In genomic region chr3:66519925-66520324, GRCm38 (mm10) we compare ENCODE assay signal across 21 mouse cellular contexts.
DNase-seq lines count a peak whose midpoint lies in the region; ATAC-seq and TF ChIP-seq lines count a peak whose summit lies in the region.
"Had no signal": no experiment of that assay in that cellular context is flagged by ENCODE, and none has a peak within 500 bp of the region (broad histone marks: within the 10 kb centered on the region; RNA-seq: fewer than 3 reads in every experiment).

No protein-coding gene starts in this region.

- peak; percentile 91 for ATAC-seq in liver, postnatal 0 days
- ATAC-seq in lung, postnatal 0 days, result no peak
- ATAC-seq in forebrain, postnatal 0 days, result no peak
- ATAC-seq: midbrain, embryonic 13.5 days had no signal

- TF ChIP-seq EP300 in liver, postnatal 0 days (IDR thresholded peaks at IDR 0.05; ENCODE audit: low read depth), result peak; percentile 59
- no peak for TF ChIP-seq EP300 in lung, postnatal 0 days (IDR thresholded peaks at IDR 0.05)

- no peak overlapping the region for H3K4me3 ChIP-seq in heart, embryonic 10.5 days
- no peak overlapping the region for H3K4me3 ChIP-seq in liver, postnatal 0 days (ENCODE audit: low read depth, low read length)
- H3K4me3 ChIP-seq in lung, postnatal 0 days (ENCODE audit: low read depth, low read length), result no peak overlapping the region
- no peak overlapping the region for H3K4me3 ChIP-seq in forebrain, postnatal 0 days (ENCODE audit: low read depth, low read length)
- H3K4me3 ChIP-seq: forebrain, embryonic 10.5 days; kidney, embryonic 15.5 days; limb, embryonic 12.5 days; midbrain, embryonic 13.5 days; neural tube, embryonic 12.5 days had no signal

- H3K9ac ChIP-seq in liver, postnatal 0 days (replicated peaks), result no peak overlapping the region
- H3K9ac ChIP-seq in lung, postnatal 0 days (replicated peaks; ENCODE audit: low read depth), result no peak overlapping the region
- no peak overlapping the region for H3K9ac ChIP-seq in forebrain, postnatal 0 days
- H3K9ac ChIP-seq: hindbrain, embryonic 14.5 days; kidney, embryonic 15.5 days; limb, embryonic 12.5 days; lung, embryonic 14.5 days; midbrain, embryonic 13.5 days; neural tube, embryonic 12.5 days had no signal

- peaks cover 5% of the 10 kb centered on the region; the same call in 1 of the 2 replicates for H3K4me1 ChIP-seq in heart, embryonic 10.5 days
- H3K4me1 ChIP-seq in liver, postnatal 0 days (ENCODE audit: insufficient read depth), result no peaks in the 10 kb centered on the region
- no peaks in the 10 kb centered on the region for H3K4me1 ChIP-seq in lung, postnatal 0 days (ENCODE audit: insufficient read depth, low read depth, low read length)
- no peaks in the 10 kb centered on the region for H3K4me1 ChIP-seq in forebrain, postnatal 0 days (ENCODE audit: insufficient read depth)
- H3K4me1 ChIP-seq: kidney, embryonic 15.5 days; limb, embryonic 12.5 days; neural tube, embryonic 12.5 days had no signal

- TF ChIP-seq CTCF in liver, postnatal 0 days (IDR thresholded peaks at IDR 0.05; ENCODE audit: low read depth), result no peak
- TF ChIP-seq CTCF in lung, postnatal 0 days (IDR thresholded peaks at IDR 0.05), result no peak
- no peak for TF ChIP-seq CTCF in forebrain, postnatal 0 days (IDR thresholded peaks at IDR 0.05; ENCODE audit: low read depth)

- H3K4me2 ChIP-seq in liver, postnatal 0 days (ENCODE audit: low read depth, low read length), result no peak overlapping the region
- H3K4me2 ChIP-seq in lung, postnatal 0 days (replicated peaks; ENCODE audit: low read depth, low read length), result no peak overlapping the region
- no peak overlapping the region for H3K4me2 ChIP-seq in forebrain, postnatal 0 days (ENCODE audit: low read depth)
- H3K4me2 ChIP-seq: hindbrain, embryonic 14.5 days; kidney, embryonic 15.5 days; limb, embryonic 12.5 days; lung, embryonic 14.5 days; midbrain, embryonic 13.5 days; neural tube, embryonic 12.5 days had no signal

- DNase-seq in heart, embryonic 10.5 days (ENCODE audit: low spot score), result peak; percentile 84
- DNase-seq in heart, adult 18-20 months, result no peak
- DNase-seq in MEL-GATA-1-ER (ENCODE audit: extremely low read depth, low read depth) (peak; percentile 8), liver (peak; percentile 70)
- DNase-seq in liver, postnatal 0 days, result no peak
- DNase-seq in lung, postnatal 0 days (ENCODE audit: low spot score), result no peak
- DNase-seq in forebrain, postnatal 0 days, result no peak
- no peak for DNase-seq in cerebellum, adult 9-10 months
- DNase-seq: cerebellum, adult 9-11 months; heart, postnatal 14 days; lung, embryonic 14.5 days; lung, postnatal 4 days; right cerebral cortex, adult 18-20 months; thymus, adult 18-20 months; thymus, postnatal 4 days had no signal

- H3K27me3 ChIP-seq in heart, embryonic 10.5 days (ENCODE audit: insufficient read depth, poor library complexity, severe bottlenecking), result no peaks in the 10 kb centered on the region
- H3K27me3 ChIP-seq in liver, postnatal 0 days (ENCODE audit: insufficient read depth, low read length), result no peaks in the 10 kb centered on the region
- no peaks in the 10 kb centered on the region for H3K27me3 ChIP-seq in lung, postnatal 0 days (replicated peaks; ENCODE audit: insufficient read depth, low read length)
- no peaks in the 10 kb centered on the region for H3K27me3 ChIP-seq in forebrain, postnatal 0 days (ENCODE audit: insufficient read depth, low read length)
- H3K27me3 ChIP-seq: kidney, embryonic 15.5 days; limb, embryonic 12.5 days; midbrain, embryonic 13.5 days; neural tube, embryonic 12.5 days had no signal

- 12% methylated on average over 1 of the region's 1 CpGs for WGBS in heart, embryonic 10.5 days
- 46% methylated on average over 1 of the region's 1 CpGs for WGBS in liver, postnatal 0 days (ENCODE audit: insufficient replicate concordance)
- WGBS in lung, postnatal 0 days, result 74% methylated on average over 1 of the region's 1 CpGs
- WGBS in forebrain, postnatal 0 days, result 97% methylated on average over 1 of the region's 1 CpGs

- no peaks in the 10 kb centered on the region for H3K36me3 ChIP-seq in heart, embryonic 10.5 days
- H3K36me3 ChIP-seq in liver, postnatal 0 days (replicated peaks; ENCODE audit: insufficient read depth, low read length), result no peaks in the 10 kb centered on the region
- H3K36me3 ChIP-seq in lung, postnatal 0 days (ENCODE audit: insufficient read depth, low read length), result no peaks in the 10 kb centered on the region
- H3K36me3 ChIP-seq in forebrain, postnatal 0 days (ENCODE audit: insufficient read depth), result no peaks in the 10 kb centered on the region
- H3K36me3 ChIP-seq: forebrain, embryonic 10.5 days; kidney, embryonic 15.5 days; limb, embryonic 12.5 days; midbrain, embryonic 13.5 days; neural tube, embryonic 12.5 days had no signal

- peaks cover 3% of the 10 kb centered on the region; the same call in 1 of the 2 replicates for H3K9me3 ChIP-seq in heart, embryonic 10.5 days
- no peaks in the 10 kb centered on the region for H3K9me3 ChIP-seq in liver, postnatal 0 days (ENCODE audit: low read length)
- H3K9me3 ChIP-seq in lung, postnatal 0 days (ENCODE audit: low read length), result no peaks in the 10 kb centered on the region
- H3K9me3 ChIP-seq in forebrain, postnatal 0 days (ENCODE audit: low read length), result no peaks in the 10 kb centered on the region
- H3K9me3 ChIP-seq: forebrain, embryonic 10.5 days; kidney, embryonic 15.5 days; neural tube, embryonic 12.5 days had no signal

- no peak overlapping the region for H3K27ac ChIP-seq in heart, embryonic 10.5 days
- H3K27ac ChIP-seq in liver, postnatal 0 days (ENCODE audit: low read depth), result no peak overlapping the region
- H3K27ac ChIP-seq in lung, postnatal 0 days (ENCODE audit: low read length), result no peak overlapping the region
- H3K27ac ChIP-seq in forebrain, postnatal 0 days (ENCODE audit: low read depth, low read length), result no peak overlapping the region
- H3K27ac ChIP-seq: forebrain, embryonic 10.5 days; hindbrain, embryonic 14.5 days; kidney, embryonic 15.5 days; limb, embryonic 12.5 days; midbrain, embryonic 13.5 days; neural tube, embryonic 12.5 days had no signal

Comparison
In these comparisons a context has a peak if more than half of its experiments do, and no peak if none do; other contexts are left out.
1. DNase-seq: peak in heart, embryonic 10.5 days (single experiment), MEL-GATA-1-ER (single experiment) and liver (single experiment); none in heart, adult 18-20 months (0 of 2), liver, postnatal 0 days (single experiment), lung, postnatal 0 days (single experiment), forebrain, postnatal 0 days (single experiment) and cerebellum, adult 9-10 months (single experiment).